ENCODE assay signal across 12 mouse cellular contexts in the genomic region with DNA sequence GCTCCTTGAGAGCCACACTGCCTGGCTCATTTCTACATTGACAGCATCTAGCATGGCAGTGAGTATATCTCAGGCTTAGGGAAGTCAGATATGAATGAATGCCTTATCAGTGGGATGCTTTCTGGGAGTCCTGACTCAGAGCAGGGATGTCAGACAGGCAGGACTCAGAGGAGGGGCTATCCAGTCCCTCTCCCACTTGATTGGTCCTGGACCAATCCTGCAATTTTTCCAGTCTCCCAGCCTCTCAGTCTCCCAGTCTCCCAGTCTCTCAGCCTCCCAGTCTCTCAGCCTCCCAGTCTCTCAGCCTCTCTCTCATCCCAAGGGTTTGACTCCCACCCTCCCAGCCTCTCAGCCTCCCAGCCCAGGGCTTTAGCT.
A peak's percentile ranks its signal among the peaks of the same experiment; 100 is the strongest.
DNase-seq lines count a peak whose midpoint lies in the region; ATAC-seq and TF ChIP-seq lines count a peak whose summit lies in the region.
"Had no signal": no experiment of that assay in that cellular context is flagged by ENCODE, and none has a peak within 500 bp of the region (broad histone marks: within the 10 kb centered on the region; RNA-seq: fewer than 3 reads in every experiment).

No protein-coding gene starts in this region.

- H3K9ac ChIP-seq in limb, embryonic 15.5 days, result no peak overlapping the region
- no peak overlapping the region for H3K9ac ChIP-seq in hindbrain, embryonic 11.5 days (ENCODE audit: low read depth, low read length)
- H3K9ac ChIP-seq in midbrain, postnatal 0 days (replicated peaks; ENCODE audit: low read length, poor library complexity, severe bottlenecking), result no peak overlapping the region

- ATAC-seq in limb, embryonic 15.5 days (ENCODE audit: insufficient number of reproducible peaks, low FRiP score, low TSS enrichment, low read depth), result peak; percentile 18; the same call in 1 of the 2 replicates
- ATAC-seq in hindbrain, embryonic 11.5 days (ENCODE audit: low FRiP score), result peak; percentile 39
- peak; percentile 18; the same call in 1 of the 2 replicates for ATAC-seq in midbrain, postnatal 0 days (ENCODE audit: low FRiP score)

- intact Hi-C loops in left cerebral cortex, postnatal 14 days (cut with DNase I), result no loop called here

- H3K4me3 ChIP-seq in limb, embryonic 15.5 days, result no peak overlapping the region
- H3K4me3 ChIP-seq in limb, embryonic 10.5 days, result no peak overlapping the region
- H3K4me3 ChIP-seq in forebrain, embryonic 10.5 days, result no peak overlapping the region
- H3K4me3 ChIP-seq in hindbrain, embryonic 11.5 days (ENCODE audit: low read depth, low read length), result no peak overlapping the region
- no peak overlapping the region for H3K4me3 ChIP-seq in midbrain, postnatal 0 days (ENCODE audit: low read depth, low read length)
- H3K4me3 ChIP-seq: heart, embryonic 10.5 days; limb, embryonic 13.5 days had no signal

- no peak overlapping the region for H3K27ac ChIP-seq in limb, embryonic 15.5 days
- no peak overlapping the region for H3K27ac ChIP-seq in limb, embryonic 10.5 days
- peak overlapping the region; percentile 75 for H3K27ac ChIP-seq in forebrain, embryonic 10.5 days
- H3K27ac ChIP-seq in hindbrain, embryonic 11.5 days (ENCODE audit: low read depth, low read length), result peak overlapping the region; percentile 51; the same call in 1 of the 2 replicates
- H3K27ac ChIP-seq in midbrain, postnatal 0 days (ENCODE audit: low read depth, low read length), result no peak overlapping the region
- H3K27ac ChIP-seq: heart, embryonic 10.5 days; limb, embryonic 13.5 days had no signal

- no peaks in the 10 kb centered on the region for H3K36me3 ChIP-seq in limb, embryonic 15.5 days
- no peaks in the 10 kb centered on the region for H3K36me3 ChIP-seq in limb, embryonic 10.5 days
- no peaks in the 10 kb centered on the region for H3K36me3 ChIP-seq in forebrain, embryonic 10.5 days (replicated peaks)
- H3K36me3 ChIP-seq in hindbrain, embryonic 11.5 days (ENCODE audit: control insufficient read depth, insufficient read depth, low read length), result no peaks in the 10 kb centered on the region
- H3K36me3 ChIP-seq in midbrain, postnatal 0 days (ENCODE audit: insufficient read depth, low read length), result no peaks in the 10 kb centered on the region
- H3K36me3 ChIP-seq: heart, embryonic 10.5 days; limb, embryonic 13.5 days had no signal

- H3K27me3 ChIP-seq in limb, embryonic 15.5 days, result peaks cover 5% of the 10 kb centered on the region; the same call in 1 of the 2 replicates
- H3K27me3 ChIP-seq in limb, embryonic 10.5 days (ENCODE audit: low read depth, poor library complexity, severe bottlenecking), result peaks cover 25% of the 10 kb centered on the region; the same call in 1 of the 2 replicates
- H3K27me3 ChIP-seq in forebrain, embryonic 10.5 days (ENCODE audit: poor library complexity, severe bottlenecking), result peaks cover 10% of the 10 kb centered on the region
- H3K27me3 ChIP-seq in hindbrain, embryonic 11.5 days (ENCODE audit: control insufficient read depth, insufficient read depth, low read length), result no peaks in the 10 kb centered on the region
- no peaks in the 10 kb centered on the region for H3K27me3 ChIP-seq in midbrain, postnatal 0 days (ENCODE audit: insufficient read depth, low read length)

- H3K4me1 ChIP-seq in limb, embryonic 15.5 days, result peaks cover 12% of the 10 kb centered on the region; the same call in 1 of the 2 replicates
- peaks cover 36% of the 10 kb centered on the region for H3K4me1 ChIP-seq in limb, embryonic 10.5 days
- H3K4me1 ChIP-seq in forebrain, embryonic 10.5 days, result peaks cover 42% of the 10 kb centered on the region
- H3K4me1 ChIP-seq in hindbrain, embryonic 11.5 days (replicated peaks; ENCODE audit: control insufficient read depth, insufficient read depth, low read length), result peaks cover 10% of the 10 kb centered on the region
- no peaks in the 10 kb centered on the region for H3K4me1 ChIP-seq in midbrain, postnatal 0 days (ENCODE audit: insufficient read depth, low read length)

- no peak overlapping the region for H3K4me2 ChIP-seq in limb, embryonic 15.5 days
- H3K4me2 ChIP-seq in hindbrain, embryonic 11.5 days (replicated peaks; ENCODE audit: low read depth, low read length), result no peak overlapping the region
- H3K4me2 ChIP-seq in midbrain, postnatal 0 days (ENCODE audit: low read depth, low read length, poor library complexity, severe bottlenecking), result no peak overlapping the region
- H3K4me2 ChIP-seq: limb, embryonic 13.5 days had no signal

- H3K9me3 ChIP-seq in limb, embryonic 15.5 days, result no peaks in the 10 kb centered on the region
- H3K9me3 ChIP-seq in limb, embryonic 10.5 days (replicated peaks), result no peaks in the 10 kb centered on the region
- H3K9me3 ChIP-seq in forebrain, embryonic 10.5 days, result no peaks in the 10 kb centered on the region
- no peaks in the 10 kb centered on the region for H3K9me3 ChIP-seq in hindbrain, embryonic 11.5 days (ENCODE audit: control insufficient read depth, low read length)
- H3K9me3 ChIP-seq in midbrain, postnatal 0 days (ENCODE audit: low read length), result no peaks in the 10 kb centered on the region
- H3K9me3 ChIP-seq: heart, embryonic 10.5 days; limb, embryonic 13.5 days had no signal

- no peak for TF ChIP-seq CTCF in midbrain, postnatal 0 days (IDR thresholded peaks at IDR 0.05)

- DNase-seq in limb, embryonic 10.5 days (ENCODE audit: low spot score), result no peak
- no peak for DNase-seq in forebrain, embryonic 10.5 days (ENCODE audit: extremely low spot score, low spot score)
- DNase-seq in hindbrain, embryonic 11.5 days (ENCODE audit: low spot score), result no peak
- no peak for DNase-seq in midbrain, postnatal 0 days (ENCODE audit: low spot score)
- DNase-seq in left cerebral cortex, postnatal 14 days (ENCODE audit: low spot score in 2 of 2), result no peak
- no peak for DNase-seq in right cerebral cortex, postnatal 4 days
- DNase-seq: adrenal gland, postnatal 25 days; kidney, adult 18-20 months; spleen, adult 18-20 months had no signal

Comparison
In these comparisons a context has a peak if more than half of its experiments do, and no peak if none do; other contexts are left out.
1. H3K27ac ChIP-seq: peak in forebrain, embryonic 10.5 days (single experiment) and hindbrain, embryonic 11.5 days (single experiment); none in limb, embryonic 15.5 days (single experiment), limb, embryonic 10.5 days (single experiment) and midbrain, postnatal 0 days (single experiment).
2. Peak in every context shown above with its lines, with median percentiles within 50 percentile points of each other: ATAC-seq.